Mouse (Mus musculus) gastrocnemius, postnatal 14 days (tissue): Measurements from ENCODE around the gene Tctex1d2. TPM values are rescaled to one million over a fixed set of nuclear protein-coding genes. Genes with fewer than 3 reads are reported as not detected.
A peak's percentile ranks its signal among the peaks of the same experiment; 100 is the strongest.
"Not testable (repeated sequence)": the region's sequence is repeated elsewhere in the genome, so short reads cannot be mapped to it uniquely, and the experiment has no call there.

Experiments used
- DNase-seq: peaks from one replicate; pipeline ENCODE4 v3.0.0; 2021; ENCODE audit warnings: mixed read lengths
- intact Hi-C: fragments of 180-260 bp; cut with DNase I; formaldehyde crosslinking; loops from one replicate; pipeline ENCODE4 v1.15.1; 2025; ENCODE audit warnings: low total_unique reads
- total RNA-seq, 2 experiments: library from RNA; stranded (reverse); gene quantifications; 2 replicates each; pipeline ENCODE4 v1.2.3; 2021

The Tctex1d2 gene
- total RNA-seq, 2 experiments from 2014 or later, result 4.5 to 5.7 TPM

GRCm38 (mm10) chr16:32430474-32431046, 11.1 kb downstream of the Tctex1d2 start, which contains the start of gene Pcyt1a:
Gene Pcyt1a, plus strand, starts transcription at chr16:32430921.
- intact Hi-C loops, result no loop called here
- peak; percentile 90 for DNase-seq

GRCm38 (mm10) chr16:32431047-32431591, 11.6 kb downstream of the Tctex1d2 start:
- no peak for DNase-seq
- intact Hi-C loops, result no loop called here

DNA sequence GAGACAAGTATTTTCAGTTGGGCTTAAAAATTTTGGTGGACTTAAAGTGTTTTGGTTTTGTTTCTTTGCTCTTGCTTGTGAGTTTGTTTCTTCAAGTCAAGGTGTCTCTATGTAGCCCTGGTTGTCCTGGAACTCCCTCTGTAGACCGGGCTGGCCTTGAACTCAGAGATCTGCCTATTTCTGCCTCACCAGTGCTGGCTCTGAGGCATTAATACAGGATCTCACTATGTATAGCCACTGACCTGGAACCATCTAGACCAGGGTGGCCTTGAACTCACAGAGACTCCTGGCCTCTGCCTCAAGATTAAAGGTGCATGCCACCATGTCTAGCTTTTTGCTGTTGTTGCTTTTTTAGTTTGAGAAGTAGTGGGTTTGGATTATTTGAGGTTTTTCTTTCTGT, 12.4 kb downstream of the Tctex1d2 start:
- DNase-seq, result no peak
- intact Hi-C loops, result no loop called here

DNA sequence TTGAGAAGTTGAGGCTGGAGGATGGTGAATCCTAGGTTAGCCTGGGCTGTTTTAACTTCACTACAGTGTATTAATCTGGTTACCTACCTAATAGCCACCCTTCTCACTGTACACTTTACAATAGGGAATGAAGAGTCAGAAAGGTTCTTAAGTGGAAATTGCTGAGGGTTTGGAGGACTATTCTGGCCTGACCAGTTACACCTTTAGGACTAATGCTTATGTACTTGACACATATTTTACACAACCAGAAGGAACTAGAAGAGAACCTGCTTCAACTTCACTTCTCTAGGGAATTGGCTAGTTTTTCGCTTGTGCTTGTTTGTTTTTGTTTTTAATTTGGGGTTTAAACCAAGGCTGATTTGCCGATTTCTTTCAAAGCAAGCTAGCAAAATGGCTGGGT, 13.6 kb downstream of the Tctex1d2 start:
- intact Hi-C loops, result no loop called here

GRCm38 (mm10) chr16:32434066-32434465, 14.6 kb downstream of the Tctex1d2 start:
- peak; percentile 35 for DNase-seq
- intact Hi-C loops, result no loop called here

More for the DNA sequence above, 13.6 kb downstream of the Tctex1d2 start:
- DNase-seq, result no peak

- intact Hi-C loops, result no loop called here
- DNase-seq, result no peak
Observed at GRCm38 (mm10) chr16:32434691-32435090, 15.2 kb downstream of the Tctex1d2 start.

DNA sequence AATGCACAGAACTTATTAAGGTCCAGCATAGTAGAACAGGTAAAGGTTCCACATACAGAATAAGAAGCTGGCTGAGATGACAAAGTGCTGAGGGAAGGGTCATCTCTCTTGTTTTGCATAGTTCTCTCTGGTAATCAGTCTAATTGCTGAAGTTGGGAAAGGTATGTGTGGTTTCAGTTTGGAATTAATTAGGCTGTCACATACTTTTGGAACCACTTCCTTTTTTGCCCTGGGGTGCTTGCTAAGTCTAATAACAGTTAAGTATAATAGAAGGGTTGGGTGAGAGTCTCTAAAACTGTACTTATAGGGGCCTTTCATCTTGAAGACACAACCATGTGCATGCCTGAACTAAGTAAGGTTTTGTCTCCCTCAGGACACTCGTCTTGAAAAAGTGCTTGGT, 17.2 kb downstream of the Tctex1d2 start:
- intact Hi-C loops, result no loop called here
- no peak for DNase-seq

GRCm38 (mm10) chr16:32437266-32437665, 17.8 kb downstream of the Tctex1d2 start:
- DNase-seq, result no peak

GRCm38 (mm10) chr16:32441432-32441831, 21.9 kb downstream of the Tctex1d2 start:
- intact Hi-C loops, result no loop called here
- DNase-seq, result no peak

More at GRCm38 (mm10) chr16:32437266-32437665, 17.8 kb downstream of the Tctex1d2 start:
- intact Hi-C loops, result no loop called here

DNA sequence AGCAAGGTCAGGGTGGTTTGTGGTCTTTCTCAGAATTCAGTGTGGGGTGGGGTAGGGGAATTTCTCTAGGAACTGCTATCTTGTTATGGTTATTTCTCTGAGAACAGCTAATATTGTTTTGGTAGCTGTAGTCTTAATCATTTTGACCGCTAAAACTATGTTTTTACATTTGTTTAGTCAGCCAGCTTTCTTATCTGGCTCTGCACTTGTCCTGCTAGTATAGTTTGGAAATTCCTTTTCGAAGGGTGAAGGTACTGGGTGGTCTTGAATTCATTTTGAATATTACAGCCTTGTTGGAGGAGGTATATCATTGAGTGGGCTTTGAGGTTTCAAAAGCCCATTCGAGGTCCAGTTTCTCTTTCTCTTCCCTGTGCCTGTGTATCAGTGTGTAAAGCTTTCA, 25.1 kb downstream of the Tctex1d2 start:
- intact Hi-C loops, DNase-seq: not testable (repeated sequence)

- intact Hi-C loops, result no loop called here
- DNase-seq, result no peak
Observed at GRCm38 (mm10) chr16:32445558-32445957, 26.1 kb downstream of the Tctex1d2 start.

DNA sequence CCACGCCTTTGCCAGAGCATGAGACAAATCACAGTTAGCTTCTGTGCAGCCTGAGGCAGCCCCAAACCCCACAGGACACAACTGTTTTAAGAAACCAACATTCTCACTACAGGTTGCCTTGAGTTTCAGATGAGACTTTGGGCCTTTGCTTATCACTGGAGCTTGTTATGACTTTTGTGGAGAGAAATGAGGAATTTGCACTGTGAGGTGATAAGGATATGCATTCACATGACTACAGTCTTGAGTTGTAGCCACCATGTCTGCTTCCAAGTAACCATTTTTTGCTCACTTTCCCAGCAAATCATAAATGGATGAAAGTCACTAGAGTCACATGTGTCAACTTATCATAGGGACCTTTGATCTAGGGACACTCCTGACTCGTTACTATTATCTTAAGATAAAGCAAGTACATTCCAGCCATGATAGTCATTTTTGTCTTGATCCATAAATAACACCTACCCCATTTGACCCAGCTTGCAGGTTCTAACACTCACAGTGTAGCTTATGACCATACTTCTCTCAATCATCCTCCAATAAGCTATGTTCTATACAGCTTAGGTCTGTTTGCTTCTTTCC, 27.1 kb downstream of the Tctex1d2 start:
- DNase-seq, result no peak
- intact Hi-C loops, result no loop called here

- no peak for DNase-seq
- intact Hi-C loops, result no loop called here
Observed at GRCm38 (mm10) chr16:32449665-32450064, 30.2 kb downstream of the Tctex1d2 start.

GRCm38 (mm10) chr16:32450133-32450532, 30.6 kb downstream of the Tctex1d2 start:
- DNase-seq, result no peak
- intact Hi-C loops, result no loop called here

- no peak for DNase-seq
- intact Hi-C loops, result no loop called here
Observed at GRCm38 (mm10) chr16:32453102-32453501, 33.6 kb downstream of the Tctex1d2 start.

- intact Hi-C loops, result no loop called here
- no peak for DNase-seq
Observed at GRCm38 (mm10) chr16:32454646-32455045, 35.1 kb downstream of the Tctex1d2 start.

GRCm38 (mm10) chr16:32456086-32456485, 36.6 kb downstream of the Tctex1d2 start:
- intact Hi-C loops, result no loop called here
- DNase-seq, result no peak

- intact Hi-C loops, result no loop called here
- no peak for DNase-seq
Observed at GRCm38 (mm10) chr16:32456761-32457160, 37.3 kb downstream of the Tctex1d2 start.

- intact Hi-C loops, result no loop called here
- peak; percentile 63 for DNase-seq
Observed at GRCm38 (mm10) chr16:32457589-32458386, 38.3 kb downstream of the Tctex1d2 start.

DNA sequence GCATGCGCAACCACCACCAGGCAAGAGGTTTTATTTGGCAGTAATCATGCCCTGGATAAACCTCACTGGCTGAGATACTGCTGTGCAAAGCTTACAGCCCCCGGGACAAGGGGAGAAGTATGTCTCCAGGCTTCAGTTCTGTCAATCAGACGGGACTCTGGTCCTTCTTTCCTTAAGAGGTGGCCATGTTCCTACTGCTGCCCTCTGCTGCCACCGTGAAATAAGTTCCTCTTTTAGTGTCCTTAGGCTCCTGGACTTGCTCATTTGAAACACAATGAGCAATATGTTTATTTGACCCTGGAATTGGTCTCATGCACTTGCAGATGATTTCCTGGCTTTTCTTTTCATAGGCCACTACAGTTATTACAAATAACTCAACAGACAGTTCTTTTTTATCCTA, 41.0 kb downstream of the Tctex1d2 start:
- intact Hi-C loops, result no loop called here
- no peak for DNase-seq
